Mouse (Mus musculus) lung, embryonic 14.5 days (tissue): ENCODE data around the gene Dscam. TPM values are rescaled to one million over a fixed set of nuclear protein-coding genes. Genes with fewer than 3 reads are reported as not detected.

Experiments
- ATAC-seq: fragments of 200-750 bp; cut with Nextera tagmentation; 2 replicates; pipeline ENCODE4 v1.8.0; 2017; ENCODE audit warnings: mild to moderate bottlenecking, moderate TSS enrichment, moderate library complexity; ENCODE audit not compliant: insufficient read depth
- DNase-seq: peaks from one replicate; pipeline ENCODE4 v3.0.0-alpha.2; 2015
- H3K27ac ChIP-seq: fragments of 300-500 bp; sonication (generic); 2 replicates; pipeline ENCODE4 v1.5.1; 2014; ENCODE audit warnings: low read depth, mild to moderate bottlenecking, moderate library complexity
- H3K27me3 ChIP-seq: fragments of 300-500 bp; sonication (generic); 2 replicates; pipeline ENCODE4 v1.6.1; 2014; ENCODE audit warnings: low read length, control low read depth; ENCODE audit not compliant: insufficient read depth
- H3K36me3 ChIP-seq: fragments of 300-500 bp; sonication (generic); 2 replicates; pipeline ENCODE4 v1.6.1; 2014; ENCODE audit warnings: control low read depth; ENCODE audit not compliant: insufficient read depth
- H3K4me1 ChIP-seq: fragments of 300-500 bp; sonication (generic); 2 replicates; pipeline ENCODE4 v1.6.1; 2014; ENCODE audit warnings: antibody characterized with exemption, control low read depth; ENCODE audit not compliant: insufficient read depth
- H3K4me2 ChIP-seq: fragments of 300-500 bp; sonication (generic); 2 replicates; pipeline ENCODE4 v1.6.1; 2014; ENCODE audit warnings: mild to moderate bottlenecking
- H3K4me3 ChIP-seq: fragments of 300-500 bp; sonication (generic); 2 replicates; pipeline ENCODE4 v1.5.1; 2014; ENCODE audit warnings: low read depth, low read length
- H3K9ac ChIP-seq: fragments of 300-500 bp; sonication (generic); 2 replicates; pipeline ENCODE4 v1.6.1; 2014
- H3K9me3 ChIP-seq: fragments of 300-500 bp; sonication (generic); 2 replicates; pipeline ENCODE4 v1.6.1; 2016; ENCODE audit warnings: low read depth, low read length, control low read depth
- CTCF ChIP-seq: IDR thresholded peaks from 2 replicates; pipeline ENCODE4 v1.5.1; 2016; ENCODE audit warnings: antibody characterized with exemption, low read depth
- WGBS: fragments of 180-500 bp; shearing (Covaris S2); extraction: QIAGEN DNeasy Blood & Tissue Kit; methylation state at CpG from one replicate; pipeline ENCODE4 v1.1.7; 2014; 5-methylcytosine and 5-hydroxymethylcytosine counted together
- polyA plus RNA-seq: library from polyadenylated mRNA; unstranded; fragments of >200 nt; fragmentation: Nextera tagmentation; extraction: Ambion mirVana; gene quantifications from 2 replicates; pipeline ENCODE4 v1.2.1, GENCODE M21; 2014

The Dscam gene
- polyA plus RNA-seq, 1 experiment from 2014 or later: not detected

DNA sequence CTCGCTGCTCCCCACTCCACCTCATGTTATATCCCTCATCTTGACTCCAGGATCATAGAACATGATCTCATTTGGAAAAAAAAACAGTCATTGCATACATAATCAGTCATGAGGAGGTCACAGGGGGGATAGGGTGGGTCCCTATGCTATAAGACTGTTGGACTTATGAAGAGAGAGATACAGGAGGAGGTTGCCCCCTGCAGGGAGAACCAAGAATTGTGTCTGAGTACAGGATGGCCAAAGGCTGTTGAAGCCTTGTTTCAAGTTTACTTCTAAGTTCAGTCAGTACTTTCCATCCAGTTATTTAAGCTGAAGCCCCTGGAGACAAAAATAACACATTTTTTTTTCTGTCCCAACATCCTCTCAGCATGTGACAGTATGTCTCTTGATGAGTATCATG lies 559.7 kb downstream of the Dscam start:
- no peaks in the 10 kb centered on the region for H3K36me3 ChIP-seq
- no peak overlapping the region for H3K9ac ChIP-seq
- ATAC-seq: no peak; the same call in 1 of the 2 replicates
- H3K9me3 ChIP-seq: no peaks in the 10 kb centered on the region
- no peak overlapping the region for H3K4me2 ChIP-seq
- 80% methylated on average over 1 of the region's 1 CpGs for WGBS
- H3K27ac ChIP-seq: no peak overlapping the region
- no peak overlapping the region for H3K4me3 ChIP-seq
- H3K27me3 ChIP-seq: no peaks in the 10 kb centered on the region
- no peaks in the 10 kb centered on the region for H3K4me1 ChIP-seq
- peak; percentile 63 for TF ChIP-seq CTCF
- DNase-seq: peak; percentile 70

DNA sequence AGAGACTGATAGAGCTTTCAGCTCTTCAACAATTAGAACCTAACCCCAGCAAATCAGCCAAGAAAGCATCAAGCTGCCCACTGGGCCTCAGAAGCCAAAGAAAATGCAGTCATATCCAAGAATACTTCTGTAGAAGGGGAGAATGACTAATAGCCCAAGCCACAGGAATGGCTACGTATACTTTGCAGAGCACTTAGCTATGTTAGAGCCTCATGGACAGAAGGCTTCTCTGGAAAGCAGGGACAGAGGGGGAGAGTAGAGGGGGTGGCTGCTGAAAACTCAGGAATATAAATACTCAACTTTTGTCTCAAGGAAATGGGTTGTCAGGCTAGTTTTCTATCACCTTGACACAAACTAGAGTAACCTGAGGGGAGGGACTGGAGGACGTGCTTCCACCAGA lies 568.3 kb downstream of the Dscam start:
- DNase-seq (no peak), ATAC-seq (no peak)
- WGBS: 54% methylated on average over 2 of the region's 2 CpGs
- TF ChIP-seq CTCF: no peak
- no peak overlapping the region for H3K4me2 ChIP-seq
- no peak overlapping the region for H3K9ac ChIP-seq
- H3K27ac ChIP-seq: no peak overlapping the region
- no peaks in the 10 kb centered on the region for H3K36me3 ChIP-seq
- no peaks in the 10 kb centered on the region for H3K9me3 ChIP-seq
- no peaks in the 10 kb centered on the region for H3K4me1 ChIP-seq
- no peaks in the 10 kb centered on the region for H3K27me3 ChIP-seq
- no peak overlapping the region for H3K4me3 ChIP-seq

DNA sequence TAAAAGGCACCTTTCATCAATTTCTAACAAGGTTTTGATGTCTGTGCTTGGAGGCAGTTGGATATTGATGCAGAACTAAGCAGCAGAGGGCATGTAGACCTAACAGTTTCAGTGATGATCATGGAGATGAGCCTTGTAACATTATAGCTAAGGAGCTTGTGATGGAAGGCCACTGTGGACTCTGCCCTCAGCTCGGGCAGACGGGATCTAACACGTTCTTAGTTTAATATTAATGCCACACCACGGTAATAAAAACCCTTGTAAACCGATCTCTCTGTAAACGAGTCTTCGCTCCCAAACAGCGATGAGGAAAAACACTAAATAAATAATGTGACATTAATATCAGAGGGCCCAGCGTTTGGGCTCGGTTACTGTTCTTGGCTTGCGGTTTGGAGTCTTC lies 569.8 kb downstream of the Dscam start:
- no peak for TF ChIP-seq CTCF
- ATAC-seq: no peak
- 81% methylated on average over 11 of the region's 11 CpGs for WGBS

DNA sequence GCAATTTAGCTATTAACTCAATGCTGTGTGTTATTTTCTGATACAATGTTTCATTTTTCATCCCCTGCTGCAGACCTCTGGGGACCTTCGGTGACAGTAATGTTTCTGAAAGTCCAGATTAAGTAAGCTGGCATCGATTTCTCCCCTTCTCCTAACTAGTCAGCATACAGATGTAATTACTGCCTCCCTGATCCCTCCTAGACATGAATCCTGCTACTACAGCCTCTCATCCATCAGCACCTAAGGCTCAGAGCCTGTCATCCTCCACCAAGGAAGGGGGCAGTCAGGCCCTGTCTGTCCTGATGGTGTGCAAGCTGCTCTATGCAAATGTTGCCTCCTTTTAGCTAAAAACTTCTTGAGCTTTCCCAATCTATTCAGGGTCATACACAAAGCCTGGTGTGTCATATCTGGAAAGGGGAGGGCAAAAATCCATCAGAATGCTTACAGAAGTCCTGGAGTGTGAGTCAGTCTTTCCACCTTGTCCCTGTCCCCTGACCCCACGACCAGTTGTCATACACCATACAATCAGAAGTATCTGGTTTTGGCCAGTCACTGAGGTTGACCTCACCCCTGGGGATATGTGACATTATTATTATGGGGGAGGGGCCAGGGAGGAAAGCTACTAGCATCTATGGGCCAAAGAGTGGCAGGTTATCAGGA lies 571.0 kb downstream of the Dscam start:
- H3K4me3 ChIP-seq: no peak overlapping the region
- no peak overlapping the region for H3K4me2 ChIP-seq
- H3K36me3 ChIP-seq: no peaks in the 10 kb centered on the region
- no peak for ATAC-seq
- no peaks in the 10 kb centered on the region for H3K27me3 ChIP-seq
- H3K9me3 ChIP-seq: no peaks in the 10 kb centered on the region
- 68% methylated on average over 3 of the region's 3 CpGs for WGBS
- no peaks in the 10 kb centered on the region for H3K4me1 ChIP-seq
- TF ChIP-seq CTCF: no peak
- no peak for DNase-seq
- no peak overlapping the region for H3K27ac ChIP-seq
- H3K9ac ChIP-seq: no peak overlapping the region

More for the DNA sequence above, 569.8 kb downstream of the Dscam start:
- Histone ChIP-seq H3K9me3 (no peaks in the 10 kb centered on the region), H3K27ac (no peak overlapping the region), H3K4me1 (no peaks in the 10 kb centered on the region), H3K36me3 (no peaks in the 10 kb centered on the region), H3K4me2 (no peak overlapping the region), H3K4me3 (no peak overlapping the region), H3K27me3 (no peaks in the 10 kb centered on the region), H3K9ac (no peak overlapping the region)
- DNase-seq: no peak

DNA sequence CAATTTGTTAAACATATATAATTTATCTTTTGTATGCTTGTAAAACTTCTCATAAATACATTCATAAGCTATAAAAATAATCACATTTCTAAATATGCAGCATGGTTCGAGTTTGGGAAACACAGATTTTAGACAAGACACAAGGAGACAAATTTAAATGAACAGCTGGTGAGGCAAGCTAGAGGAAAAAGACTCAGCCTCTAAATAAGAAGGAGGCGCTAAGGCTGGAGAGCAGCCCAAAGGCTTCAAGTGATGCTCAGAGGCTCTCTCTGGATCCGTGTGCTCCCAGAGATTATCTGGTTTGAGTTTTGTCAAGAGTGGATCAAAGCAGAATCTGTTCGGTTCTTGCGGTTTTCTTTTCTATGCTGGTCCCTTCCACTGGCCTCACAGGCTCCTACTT lies 594.7 kb downstream of the Dscam start:
- H3K27me3 ChIP-seq: no peaks in the 10 kb centered on the region
- H3K4me1 ChIP-seq: no peaks in the 10 kb centered on the region
- no peak overlapping the region for H3K4me2 ChIP-seq
- H3K27ac ChIP-seq: no peak overlapping the region
- no peaks in the 10 kb centered on the region for H3K9me3 ChIP-seq
- no peak for TF ChIP-seq CTCF
- WGBS: 76% methylated on average over 5 of the region's 5 CpGs
- DNase-seq: no peak
- no peaks in the 10 kb centered on the region for H3K36me3 ChIP-seq
- no peak for ATAC-seq
- no peak overlapping the region for H3K4me3 ChIP-seq
- no peak overlapping the region for H3K9ac ChIP-seq

DNA sequence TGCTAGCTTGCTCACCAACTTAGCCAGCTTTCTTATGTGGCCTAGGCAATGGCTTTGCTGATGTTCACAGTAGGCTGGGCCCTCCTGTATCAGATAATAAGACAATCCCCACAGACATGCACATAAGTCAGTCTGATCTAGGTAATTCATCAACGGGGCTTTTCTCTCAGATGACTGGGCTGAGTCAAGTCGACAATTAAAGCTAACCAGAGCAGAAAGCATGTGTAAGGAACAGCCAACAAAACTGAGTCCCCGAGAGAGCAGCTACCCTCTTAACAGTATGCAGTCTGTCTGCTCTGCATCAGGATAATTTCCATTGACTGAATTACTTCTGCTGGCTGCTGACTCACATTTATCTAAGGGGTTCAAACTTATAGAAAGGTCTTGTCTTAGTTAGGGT lies 603.1 kb downstream of the Dscam start:
- no peak for ATAC-seq
- H3K4me1 ChIP-seq: no peaks in the 10 kb centered on the region

DNA sequence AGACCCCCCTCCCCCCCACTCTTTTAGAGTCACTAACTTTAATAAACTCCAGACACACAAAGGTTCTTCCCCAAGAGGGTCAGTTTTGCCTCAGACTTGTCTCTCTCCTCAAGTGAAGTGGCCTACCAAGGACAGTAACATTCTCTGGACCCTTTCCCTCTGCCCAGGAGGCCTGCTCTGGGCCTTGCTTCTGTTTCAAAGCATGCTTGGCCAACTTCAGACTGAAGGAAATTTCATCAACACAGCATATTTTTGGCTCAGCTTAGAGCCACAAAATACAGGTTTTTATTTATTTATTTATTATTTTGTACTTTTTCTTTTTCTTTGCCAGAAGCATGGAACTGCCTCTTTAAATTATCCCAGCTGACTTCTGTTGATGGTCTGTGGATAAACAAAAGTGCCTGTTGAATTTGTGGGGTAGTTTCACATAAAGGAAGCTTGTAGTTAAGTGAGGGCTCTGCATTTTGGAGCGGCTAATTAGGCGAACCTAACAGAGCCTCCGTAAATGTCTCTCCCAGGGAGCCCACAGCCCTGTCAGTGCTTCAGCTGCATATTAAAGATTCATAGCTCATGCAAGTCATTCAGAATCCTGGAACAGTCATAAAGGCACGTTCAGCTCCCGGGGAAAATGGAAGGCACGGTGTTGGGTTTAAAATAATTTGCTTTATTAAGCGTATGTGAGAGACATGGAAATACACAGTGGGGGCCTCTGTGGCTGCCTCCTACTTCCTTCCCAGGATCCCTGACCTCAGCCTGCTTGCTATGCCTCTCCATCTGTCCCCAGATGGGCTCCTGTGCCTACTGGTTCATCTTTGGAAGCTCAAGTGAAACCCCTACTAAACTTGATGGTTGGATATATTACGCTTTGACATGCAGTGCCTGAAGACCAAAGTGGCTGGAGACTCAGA lies 606.9 kb downstream of the Dscam start:
- H3K36me3 ChIP-seq: no peaks in the 10 kb centered on the region
- no peak overlapping the region for H3K4me3 ChIP-seq
- DNase-seq (peak; percentile 4), ATAC-seq (no peak)
- H3K27me3 ChIP-seq: no peaks in the 10 kb centered on the region
- H3K27ac ChIP-seq: no peak overlapping the region
- no peak overlapping the region for H3K9ac ChIP-seq
- 72% methylated on average over 8 of the region's 8 CpGs for WGBS
- TF ChIP-seq CTCF: no peak
- no peaks in the 10 kb centered on the region for H3K4me1 ChIP-seq
- H3K4me2 ChIP-seq: no peak overlapping the region
- H3K9me3 ChIP-seq: no peaks in the 10 kb centered on the region

More for the DNA sequence above, 603.1 kb downstream of the Dscam start:
- no peak for DNase-seq
- Histone ChIP-seq H3K9ac (no peak overlapping the region), H3K4me2 (no peak overlapping the region), H3K27ac (no peak overlapping the region), H3K9me3 (no peaks in the 10 kb centered on the region), H3K27me3 (no peaks in the 10 kb centered on the region), H3K36me3 (no peaks in the 10 kb centered on the region), H3K4me3 (no peak overlapping the region)
- 64% methylated on average over 3 of the region's 3 CpGs for WGBS
- no peak for TF ChIP-seq CTCF
